Mouse (Mus musculus) embryonic facial prominence, embryonic 15.5 days (tissue): ENCODE measurements around the gene Smtnl2. TPM values are rescaled to one million over a fixed set of nuclear protein-coding genes. Genes with fewer than 3 reads are reported as not detected.
"Not testable (repeated sequence)": the region's sequence is repeated elsewhere in the genome, so short reads cannot be mapped to it uniquely, and the experiment has no call there.

Experiments
- ATAC-seq: fragments of 200-750 bp; cut with Nextera tagmentation; 2 replicates; pipeline ENCODE4 v1.8.0; 2017; ENCODE audit warnings: low read depth, moderate TSS enrichment; ENCODE audit not compliant: insufficient number of reproducible peaks, low FRiP score, low TSS enrichment
- H3K27ac ChIP-seq: fragments of 300-500 bp; sonication (generic); replicated peaks from 2 replicates; pipeline ENCODE4 v1.5.1; 2015; ENCODE audit warnings: mild to moderate bottlenecking, inconsistent platforms
- H3K27me3 ChIP-seq: fragments of 300-500 bp; sonication (generic); 2 replicates; pipeline ENCODE4 v1.6.1; 2015; ENCODE audit warnings: inconsistent platforms
- H3K36me3 ChIP-seq: fragments of 300-500 bp; sonication (generic); 2 replicates; pipeline ENCODE4 v1.6.1; 2015; ENCODE audit warnings: mild to moderate bottlenecking, inconsistent platforms
- H3K4me1 ChIP-seq: fragments of 300-500 bp; sonication (generic); 2 replicates; pipeline ENCODE4 v1.6.1; 2015; ENCODE audit warnings: inconsistent platforms
- H3K4me2 ChIP-seq: fragments of 300-500 bp; sonication (generic); replicated peaks from 2 replicates; pipeline ENCODE4 v1.6.1; 2015; ENCODE audit warnings: mild to moderate bottlenecking, inconsistent platforms
- H3K4me3 ChIP-seq: fragments of 300-500 bp; sonication (generic); replicated peaks from 2 replicates; pipeline ENCODE4 v1.5.1; 2015; ENCODE audit warnings: mild to moderate bottlenecking, inconsistent platforms
- H3K9ac ChIP-seq: fragments of 300-500 bp; sonication (generic); 2 replicates; pipeline ENCODE4 v1.6.1; 2015; ENCODE audit warnings: inconsistent platforms
- H3K9me3 ChIP-seq: fragments of 300-500 bp; sonication (generic); replicated peaks from 2 replicates; pipeline ENCODE4 v1.6.1; 2016; ENCODE audit warnings: inconsistent platforms
- WGBS: fragments of 180-500 bp; shearing (Covaris S2); methylation state at CpG from one replicate; pipeline ENCODE4 v1.1.7; 2015; 5-methylcytosine and 5-hydroxymethylcytosine counted together
- microRNA-seq: library from miRNA; unstranded; fragments of <30 nt; microRNA quantifications from one replicate; pipeline ENCODE4, GENCODE M21; 2016; ENCODE audit warnings: borderline number of aligned reads
- polyA plus RNA-seq: library from polyadenylated mRNA; unstranded; fragments of >200 nt; fragmentation: Nextera tagmentation; extraction: Ambion mirVana; gene quantifications from 2 replicates; pipeline ENCODE4 v1.2.1, GENCODE M21; 2015

Smtnl2 gene
- polyA plus RNA-seq, 1 experiment from 2014 or later, result 64.3 TPM

DNA sequence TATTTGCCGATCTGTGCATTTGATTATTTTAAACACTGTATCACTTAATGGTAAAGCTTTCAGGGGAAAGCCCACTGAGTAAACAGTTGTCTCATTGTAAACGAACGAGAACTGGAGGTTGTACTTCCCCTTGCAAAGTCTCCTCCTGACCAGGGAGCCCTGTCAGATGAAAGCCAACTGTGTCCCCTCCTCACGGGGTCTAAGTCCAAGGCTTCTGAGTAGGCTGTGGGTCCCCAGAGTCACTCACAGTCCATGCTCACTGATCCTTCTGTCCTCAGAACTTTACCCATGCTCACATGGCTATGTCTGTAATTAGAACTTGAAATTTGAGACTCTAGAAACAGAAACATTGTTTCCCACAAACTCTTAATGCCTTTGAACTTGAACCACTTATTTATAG lies 61.9 kb downstream of the Smtnl2 start:
- H3K36me3 ChIP-seq, result no peaks in the 10 kb centered on the region
- H3K4me2 ChIP-seq, result no peak overlapping the region
- no peaks in the 10 kb centered on the region for H3K9me3 ChIP-seq
- peaks cover 10% of the 10 kb centered on the region for H3K4me1 ChIP-seq
- no peak overlapping the region for H3K27ac ChIP-seq
- WGBS, result 52% methylated on average over 4 of the region's 4 CpGs
- H3K4me3 ChIP-seq, result no peak overlapping the region
- H3K9ac ChIP-seq, result no peak overlapping the region
- no peaks in the 10 kb centered on the region for H3K27me3 ChIP-seq
- no peak for ATAC-seq

DNA sequence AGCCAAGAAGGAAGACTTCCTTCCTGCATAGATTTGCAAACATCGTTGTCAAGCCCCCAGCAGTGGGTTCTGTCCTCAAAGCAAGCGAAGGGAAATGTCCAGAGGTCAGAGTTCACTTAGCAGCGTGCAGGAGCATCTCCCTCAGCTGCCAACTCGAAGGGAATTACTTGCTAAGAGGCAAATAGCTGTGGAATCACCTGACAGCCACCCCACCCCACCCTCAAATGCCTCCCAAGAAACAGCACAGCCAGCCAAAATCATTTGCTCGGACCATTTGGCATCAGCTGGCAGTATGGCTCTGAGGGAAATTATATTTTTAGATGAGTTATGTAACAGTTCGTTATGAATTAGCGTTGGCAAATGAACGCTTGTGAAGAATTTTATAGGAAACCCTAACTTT lies 62.5 kb downstream of the Smtnl2 start:
- Histone ChIP-seq H3K27ac (no peak overlapping the region), H3K9me3 (no peaks in the 10 kb centered on the region), H3K27me3 (no peaks in the 10 kb centered on the region), H3K9ac (no peak overlapping the region), H3K4me1 (peaks cover 10% of the 10 kb centered on the region), H3K36me3 (no peaks in the 10 kb centered on the region), H3K4me3 (no peak overlapping the region), H3K4me2 (no peak overlapping the region)
- WGBS, result 31% methylated on average over 8 of the region's 8 CpGs
- ATAC-seq, result no peak

DNA sequence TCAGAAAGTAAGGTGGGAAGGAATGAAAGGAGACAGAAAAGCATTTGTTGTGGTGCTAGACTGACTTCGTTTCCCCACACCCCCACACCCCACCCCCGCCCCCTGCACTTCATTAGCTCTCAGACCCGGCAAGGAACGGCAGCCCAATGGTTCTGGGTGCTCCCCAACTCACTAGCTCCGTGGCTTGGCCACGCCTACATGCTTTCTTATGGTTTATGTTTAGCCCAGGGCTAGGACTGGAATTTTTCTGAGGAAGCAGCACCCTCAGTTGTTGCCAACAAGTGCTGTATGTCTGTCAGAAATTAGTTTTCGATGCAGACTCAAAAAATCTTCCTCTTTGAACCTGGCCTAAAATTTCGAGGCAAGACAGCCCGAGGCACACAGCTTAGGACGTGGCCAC lies 63.0 kb downstream of the Smtnl2 start:
- H3K4me2 ChIP-seq, result no peak overlapping the region
- H3K4me1 ChIP-seq, result peaks cover 10% of the 10 kb centered on the region
- H3K9ac ChIP-seq, result no peak overlapping the region
- H3K27me3 ChIP-seq, result no peaks in the 10 kb centered on the region
- no peak for ATAC-seq
- 27% methylated on average over 10 of the region's 10 CpGs for WGBS
- H3K27ac ChIP-seq, result no peak overlapping the region
- H3K4me3 ChIP-seq, result no peak overlapping the region
- H3K9me3 ChIP-seq, result no peaks in the 10 kb centered on the region
- H3K36me3 ChIP-seq, result no peaks in the 10 kb centered on the region

DNA sequence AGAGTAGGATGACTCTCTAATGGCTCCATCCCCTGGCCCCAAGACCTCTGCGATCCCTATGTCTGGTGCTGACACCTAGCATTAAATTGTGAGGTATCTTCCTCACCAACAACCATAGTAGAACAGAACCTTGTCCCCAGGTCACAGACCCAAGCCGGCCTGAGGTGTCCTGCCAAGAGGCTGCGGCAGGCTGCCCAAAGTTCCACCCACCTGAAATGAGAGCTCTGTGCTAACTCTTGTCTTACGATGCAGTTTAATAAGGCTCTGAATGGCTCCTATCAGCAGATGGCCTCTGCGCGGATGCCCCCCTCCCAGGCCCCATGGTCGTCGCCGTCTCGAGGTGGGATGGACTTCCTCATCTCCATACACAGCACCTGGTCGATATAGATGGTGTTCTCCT lies 67.0 kb downstream of the Smtnl2 start:
- H3K9me3 ChIP-seq, result no peaks in the 10 kb centered on the region
- ATAC-seq, result no peak
- peaks cover 10% of the 10 kb centered on the region for H3K4me1 ChIP-seq
- H3K9ac ChIP-seq, result no peak overlapping the region
- no peak overlapping the region for H3K4me2 ChIP-seq
- no peak overlapping the region for H3K4me3 ChIP-seq
- 87% methylated on average over 11 of the region's 11 CpGs for WGBS
- no peaks in the 10 kb centered on the region for H3K27me3 ChIP-seq
- H3K27ac ChIP-seq, result no peak overlapping the region
- H3K36me3 ChIP-seq, result no peaks in the 10 kb centered on the region

DNA sequence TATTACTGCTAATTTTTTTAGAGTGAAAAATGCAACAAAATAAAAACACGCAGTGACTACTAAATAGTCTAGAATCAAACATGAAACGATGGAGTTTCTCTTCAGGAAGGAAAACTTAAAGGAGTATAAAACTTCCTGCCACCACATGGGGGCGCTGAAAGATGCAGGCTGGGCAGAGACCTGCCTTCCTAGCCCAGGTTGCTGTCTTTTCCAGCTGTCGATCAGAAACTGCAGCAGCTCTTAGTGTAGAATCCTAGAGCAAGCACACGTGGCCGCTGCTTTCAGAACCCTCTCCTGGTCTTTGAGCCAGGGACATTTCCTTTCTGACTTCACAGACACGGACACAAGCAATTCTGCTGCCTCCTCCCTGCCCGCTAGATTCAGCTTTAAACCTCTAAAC lies 67.6 kb downstream of the Smtnl2 start:
- Histone ChIP-seq H3K27me3 (no peaks in the 10 kb centered on the region), H3K27ac (no peak overlapping the region), H3K9me3 (no peaks in the 10 kb centered on the region), H3K9ac (no peak overlapping the region), H3K36me3 (no peaks in the 10 kb centered on the region), H3K4me2 (no peak overlapping the region), H3K4me1 (peaks cover 7% of the 10 kb centered on the region), H3K4me3 (no peak overlapping the region)
- no peak for ATAC-seq
- WGBS, result 23% methylated on average over 8 of the region's 8 CpGs

DNA sequence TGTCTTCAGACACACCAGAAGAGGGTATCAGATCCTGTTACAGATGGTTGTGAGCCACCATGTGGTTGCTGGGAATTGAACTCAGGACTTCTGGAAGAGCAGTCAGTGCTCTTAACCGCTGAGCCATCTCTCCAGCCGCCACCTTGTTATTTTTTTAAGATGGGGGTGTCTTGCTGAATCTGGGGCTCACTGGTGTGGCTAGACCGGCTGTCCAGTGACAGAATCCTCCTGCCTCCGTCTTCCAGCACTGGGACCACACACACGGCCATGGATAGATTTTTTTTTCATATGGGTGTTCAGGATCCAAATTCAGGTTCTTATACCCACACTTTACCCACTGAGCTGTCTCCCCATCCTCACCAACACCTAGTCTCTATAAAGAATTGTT lies 68.3 kb downstream of the Smtnl2 start:
- 96% methylated on average over 5 of the region's 5 CpGs for WGBS
- H3K27ac ChIP-seq, ATAC-seq, H3K27me3 ChIP-seq, H3K4me2 ChIP-seq, H3K36me3 ChIP-seq, H3K9me3 ChIP-seq, H3K9ac ChIP-seq, H3K4me1 ChIP-seq, H3K4me3 ChIP-seq: not testable (repeated sequence)

DNA sequence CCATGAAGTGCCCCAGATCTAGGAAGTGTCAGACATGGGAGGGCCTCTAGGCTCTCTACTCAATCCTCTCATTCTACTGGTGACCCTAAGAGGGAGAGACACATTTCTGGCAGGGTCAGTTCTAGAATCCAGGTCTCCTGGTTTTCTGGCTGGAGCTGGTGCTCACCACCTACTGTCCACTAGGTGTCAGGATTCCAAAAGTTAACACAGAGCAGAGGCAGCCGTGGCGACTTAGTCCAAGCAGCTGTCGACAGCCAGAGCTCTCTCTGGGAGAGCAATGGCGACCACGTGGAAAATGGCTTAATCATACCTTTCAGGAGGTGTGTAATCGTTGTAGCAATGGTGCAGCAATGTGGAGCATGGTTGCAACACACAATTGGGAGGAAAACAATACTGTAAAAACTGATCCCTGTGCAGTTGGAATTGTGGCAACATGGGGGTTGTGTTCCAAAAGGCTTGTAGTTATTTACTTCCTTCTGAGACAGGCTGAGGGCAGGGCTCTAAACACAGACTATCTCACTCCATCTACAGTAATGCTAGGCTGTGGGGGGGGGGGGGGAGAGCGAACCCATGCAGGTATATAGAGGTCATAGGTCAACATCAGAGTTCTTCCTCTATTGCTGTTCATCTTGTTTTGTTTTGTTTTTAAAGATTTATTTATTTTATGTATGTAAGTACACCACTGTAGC lies 68.8 kb downstream of the Smtnl2 start:
- no peaks in the 10 kb centered on the region for H3K27me3 ChIP-seq
- H3K4me2 ChIP-seq, result 0 out of 2 replicates have a peak overlapping the region, but pooled peaks have one; percentile 8
- H3K27ac ChIP-seq, result no peak overlapping the region
- WGBS, result 8% methylated on average over 7 of the region's 7 CpGs
- ATAC-seq, result peak; percentile 70; the same call in 1 of the 2 replicates
- no peak overlapping the region for H3K4me3 ChIP-seq
- H3K4me1 ChIP-seq, result peaks cover 10% of the 10 kb centered on the region
- H3K9ac ChIP-seq, result no peak overlapping the region
- H3K36me3 ChIP-seq, result no peaks in the 10 kb centered on the region
- H3K9me3 ChIP-seq, result no peaks in the 10 kb centered on the region

DNA sequence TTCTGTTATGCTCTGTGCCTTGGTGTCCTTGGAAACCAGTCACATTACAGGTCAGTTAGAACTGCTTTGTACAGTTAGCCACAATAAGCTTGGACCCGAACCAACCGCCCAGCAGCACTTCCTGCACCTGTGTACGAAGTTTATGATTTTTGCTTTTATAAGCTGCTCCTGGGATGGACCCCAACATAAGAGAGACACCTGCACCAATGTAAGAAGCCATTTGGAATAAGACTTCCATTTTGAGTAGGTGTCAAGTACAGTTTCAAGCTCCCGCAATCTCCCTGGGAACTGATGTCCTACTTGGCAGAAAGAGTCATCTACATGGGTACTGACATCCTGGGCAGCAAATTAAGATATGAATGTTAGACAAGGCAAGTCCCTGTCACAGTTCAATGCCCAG lies 71.8 kb downstream of the Smtnl2 start:
- Histone ChIP-seq H3K4me1 (peaks cover 13% of the 10 kb centered on the region), H3K4me3 (no peak overlapping the region), H3K36me3 (no peaks in the 10 kb centered on the region), H3K9me3 (no peaks in the 10 kb centered on the region), H3K9ac (no peak overlapping the region), H3K27ac (no peak overlapping the region), H3K4me2 (no peak overlapping the region), H3K27me3 (no peaks in the 10 kb centered on the region)
- no peak for ATAC-seq
- 80% methylated on average over 4 of the region's 4 CpGs for WGBS

Small RNA genes within 50 kb of the gene (microRNA-seq; reads per million reads assigned to microRNA genes)
- not detected for gene Mir6338

Other genes starting within 250 kb of the Smtnl2 start
- gene Gm43951, start 204.9 kb downstream of the Smtnl2 start, polyA plus RNA-seq, result 0.41 and 0.43 TPM in 2 replicates
- 13.5 and 17.2 TPM in 2 replicates for gene 4933427D14Rik, start 204.3 kb downstream of the Smtnl2 start, polyA plus RNA-seq
- gene Txndc17, start 204.2 kb downstream of the Smtnl2 start, polyA plus RNA-seq, result 254 and 268 TPM in 2 replicates
- gene Med31, start 196.1 kb downstream of the Smtnl2 start, polyA plus RNA-seq, result 49.4 and 50.9 TPM in 2 replicates
- 9.2 and 9.4 TPM in 2 replicates for gene Slc13a5, start 144.5 kb downstream of the Smtnl2 start, polyA plus RNA-seq
- gene Xaf1, start 110.1 kb downstream of the Smtnl2 start, polyA plus RNA-seq, result 4.5 and 5.5 TPM in 2 replicates
- not detected in 2 replicates for gene Fbxo39, start 97.3 kb downstream of the Smtnl2 start, polyA plus RNA-seq
- gene Tekt1, start 49.3 kb downstream of the Smtnl2 start, polyA plus RNA-seq, result 20.6 and 40.5 TPM in 2 replicates
- gene Ggt6, start 23.8 kb upstream of the Smtnl2 start, polyA plus RNA-seq, result 6.3 and 7.0 TPM in 2 replicates
- 123 and 138 TPM in 2 replicates for gene Mybbp1a, start 29.6 kb upstream of the Smtnl2 start, polyA plus RNA-seq
- 11.8 and 12.0 TPM in 2 replicates for gene Spns2, start 78.2 kb upstream of the Smtnl2 start, polyA plus RNA-seq
- gene Spns3, start 138.8 kb upstream of the Smtnl2 start, polyA plus RNA-seq, result 0.53 and 0.95 TPM in 2 replicates
- 63.6 and 64.3 TPM in 2 replicates for gene Ube2g1, start 195.6 kb upstream of the Smtnl2 start, polyA plus RNA-seq